Mouse (Mus musculus) heart, adult 2 months (tissue): ENCODE results near the gene Lrrc4c.

Source experiments
- CTCF ChIP-seq: fragments of 200-600 bp; IDR thresholded peaks from 2 replicates; pipeline ENCODE4 v1.8.1; 2022; ENCODE audit warnings: antibody characterized with exemption, mild to moderate bottlenecking, moderate library complexity
- POLR2A ChIP-seq: fragments of 200-500 bp; IDR thresholded peaks from 2 replicates; pipeline ENCODE4 v1.6.1; 2011; ENCODE audit warnings: mild to moderate bottlenecking, low read depth, low read length, control low read depth; ENCODE audit not compliant: insufficient read depth

DNA sequence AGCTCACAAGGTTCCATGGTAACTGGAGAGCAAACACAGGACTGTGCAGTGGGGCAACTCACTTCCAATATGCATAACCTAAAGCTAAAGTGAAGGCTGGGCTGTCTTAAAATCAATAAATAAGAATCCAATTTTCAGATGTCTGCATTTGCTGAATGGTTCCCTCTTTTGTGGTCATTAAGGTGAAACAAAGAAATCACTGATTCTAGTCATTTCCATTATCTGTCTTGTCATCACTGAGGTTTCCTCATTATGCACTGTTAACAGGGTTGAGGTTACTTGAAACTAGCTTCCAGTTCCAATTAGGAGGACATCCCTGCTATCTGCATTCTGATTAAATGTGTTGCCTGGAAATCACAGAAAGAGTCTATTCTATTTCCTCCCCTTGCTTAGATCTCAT is 1291.5 kb downstream of the Lrrc4c start:
- TF ChIP-seq CTCF (no peak), POLR2A (no peak)
